Mouse (Mus musculus) G1E (cell line): ENCODE results near the gene AC131692.1.

Experiments used
- CTCF ChIP-seq: IDR thresholded peaks from 2 replicates; pipeline ENCODE4 v1.5.1; 2012; ENCODE audit warnings: low read depth, low read length, inconsistent platforms, mixed read lengths
- GATA1 ChIP-seq: IDR thresholded peaks from 2 replicates; pipeline ENCODE4 v1.6.1; 2012; ENCODE audit warnings: borderline replicate concordance, low read length, inconsistent platforms, mixed read lengths
- GATA2 ChIP-seq: IDR thresholded peaks from 2 replicates; pipeline ENCODE4 v1.6.1; 2012; ENCODE audit warnings: low read depth, low read length, inconsistent platforms, borderline replicate concordance
- TAL1 ChIP-seq: conservative IDR thresholded peaks from 2 replicates; pipeline ENCODE4 v1.6.1; 2012; ENCODE audit warnings: low read depth, low read length, inconsistent platforms, mixed read lengths

- TF ChIP-seq CTCF = no peak
- TF ChIP-seq GATA1 = no peak
- TF ChIP-seq TAL1 = no peak
- no peak for TF ChIP-seq GATA2
Observed at GRCm38 (mm10) chr19:6047899-6048166, 46.4 kb upstream of the AC131692.1 start.
